Mouse (Mus musculus) spleen, adult 2 months (tissue): ENCODE measurements around the gene Slc38a6. TPM values are rescaled to one million over a fixed set of nuclear protein-coding genes. Genes with fewer than 3 reads are reported as not detected.

ENCODE experiments used
- DNase-seq, 2 experiments: peaks; one replicate each; pipeline versions ENCODE4 v3.0.0 to v3.0.0-alpha.2; 2012 to 2021; ENCODE audit warnings: low spot score in 2 of 2, low read depth in 1 of 2
- H3K27ac ChIP-seq: fragments of 200-500 bp; 2 replicates; pipeline ENCODE4 v1.5.1; 2012; ENCODE audit warnings: low read length, inconsistent platforms; ENCODE audit not compliant: insufficient read depth
- H3K27me3 ChIP-seq: fragments of 200-500 bp; 2 replicates; pipeline ENCODE4 v1.6.1; 2012; ENCODE audit warnings: mild to moderate bottlenecking, moderate library complexity, low read length, inconsistent platforms; ENCODE audit not compliant: control insufficient read depth, insufficient read depth
- H3K36me3 ChIP-seq: fragments of 200-500 bp; 2 replicates; pipeline ENCODE4 v1.6.1; 2012; ENCODE audit warnings: mild to moderate bottlenecking, low read length, inconsistent platforms; ENCODE audit not compliant: control insufficient read depth, insufficient read depth
- H3K4me1 ChIP-seq: fragments of 200-500 bp; 2 replicates; pipeline ENCODE4 v1.6.1; 2011; ENCODE audit warnings: inconsistent platforms; ENCODE audit not compliant: control insufficient read depth, insufficient read depth, insufficient read length
- H3K4me3 ChIP-seq: fragments of 200-500 bp; 2 replicates; pipeline ENCODE4 v1.5.1; 2011; ENCODE audit warnings: mild to moderate bottlenecking, inconsistent platforms; ENCODE audit not compliant: insufficient read depth, insufficient read length; ENCODE audit errors: extremely low read depth
- CTCF ChIP-seq: fragments of 200-500 bp; IDR thresholded peaks from 2 replicates; pipeline ENCODE4 v1.5.1; 2011; ENCODE audit warnings: mild to moderate bottlenecking, inconsistent platforms; ENCODE audit not compliant: insufficient read depth, insufficient read length, insufficient replicate concordance; ENCODE audit errors: extremely low read depth
- POLR2A ChIP-seq: fragments of 200-500 bp; IDR thresholded peaks from 2 replicates; pipeline ENCODE4 v1.6.1; 2011; ENCODE audit warnings: low read depth, low read length, inconsistent platforms
- WGBS: fragments of 180-500 bp; shearing (Covaris S2); methylation state at CpG from one replicate; pipeline ENCODE4 v1.1.7; 2018; 5-methylcytosine and 5-hydroxymethylcytosine counted together
- polyA plus RNA-seq: library from polyadenylated mRNA; depleted of rRNA; stranded (reverse); fragments of >200 nt; gene quantifications from 2 replicates; pipeline ENCODE4 v1.2.3, GENCODE M21; 2012

The Slc38a6 gene
- polyA plus RNA-seq, 1 experiment: 14.6 TPM

DNA sequence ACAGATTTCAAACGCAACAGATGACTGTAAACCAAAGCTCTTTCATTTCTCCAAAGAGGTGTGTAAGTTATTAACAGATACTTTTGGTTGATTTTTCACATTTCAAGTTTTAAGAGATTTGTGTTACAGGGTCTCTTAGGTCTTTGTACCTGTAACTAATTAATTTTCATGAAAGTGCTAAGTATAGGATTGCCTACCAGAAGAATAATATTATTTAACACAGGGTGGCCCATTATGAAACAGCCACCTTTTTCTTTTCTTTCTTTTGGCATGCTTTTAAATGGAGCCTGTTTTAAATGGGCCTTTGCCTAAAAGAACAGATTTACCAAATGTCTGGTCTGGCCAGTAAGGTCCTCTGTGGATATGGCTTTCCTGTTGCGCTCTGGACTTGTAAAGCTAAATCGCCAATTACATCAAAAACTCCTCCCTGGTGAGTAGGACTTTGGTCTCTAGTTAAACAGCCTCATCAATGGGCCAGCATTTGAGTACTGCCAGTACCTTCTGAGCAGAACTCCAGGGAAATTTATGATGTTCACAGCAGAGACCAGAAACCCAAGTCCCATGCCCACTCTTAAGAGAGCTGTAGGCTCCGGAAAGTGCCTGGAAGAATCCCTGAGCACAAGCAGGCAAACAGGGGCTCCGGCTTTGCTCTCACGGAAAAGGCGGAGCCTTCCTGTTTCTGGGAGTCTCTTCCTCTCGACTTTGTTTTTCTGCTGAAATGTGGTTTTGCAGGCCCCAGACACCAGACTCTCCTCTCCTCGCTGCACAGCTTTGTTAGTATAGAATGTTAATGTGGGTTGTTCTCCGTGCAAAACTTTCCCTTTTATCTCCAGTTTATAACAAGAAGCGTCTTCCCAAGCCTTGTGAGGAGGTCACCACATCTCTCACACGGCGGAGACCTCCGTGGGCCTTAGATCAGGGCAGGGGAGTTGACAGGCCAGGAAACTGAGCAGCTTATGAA, 55.4 kb downstream of the Slc38a6 start:
- H3K36me3 ChIP-seq: no peaks in the 10 kb centered on the region; the same call in 1 of the 2 replicates
- no peaks in the 10 kb centered on the region for H3K4me1 ChIP-seq
- no peaks in the 10 kb centered on the region for H3K27me3 ChIP-seq
- 28% methylated on average over 14 of the region's 14 CpGs for whole genome bisulfite sequencing
- no peak for TF ChIP-seq POLR2A
- TF ChIP-seq CTCF: no peak
- no peak for DNase-seq
- H3K27ac ChIP-seq: peak overlapping the region; percentile 34; the same call in 1 of the 2 replicates
- no peak overlapping the region for H3K4me3 ChIP-seq

GRCm38 (mm10) chr12:73344300-73344699, 57.7 kb downstream of the Slc38a6 start:
- no peak for DNase-seq
- Histone ChIP-seq H3K4me3 (no peak overlapping the region), H3K4me1 (no peaks in the 10 kb centered on the region), H3K27ac (no peak overlapping the region), H3K27me3 (no peaks in the 10 kb centered on the region), H3K36me3 (no peaks in the 10 kb centered on the region)
- WGBS: 98% methylated on average over 4 of the region's 4 CpGs
- no peak for TF ChIP-seq POLR2A
- TF ChIP-seq CTCF: no peak

DNA sequence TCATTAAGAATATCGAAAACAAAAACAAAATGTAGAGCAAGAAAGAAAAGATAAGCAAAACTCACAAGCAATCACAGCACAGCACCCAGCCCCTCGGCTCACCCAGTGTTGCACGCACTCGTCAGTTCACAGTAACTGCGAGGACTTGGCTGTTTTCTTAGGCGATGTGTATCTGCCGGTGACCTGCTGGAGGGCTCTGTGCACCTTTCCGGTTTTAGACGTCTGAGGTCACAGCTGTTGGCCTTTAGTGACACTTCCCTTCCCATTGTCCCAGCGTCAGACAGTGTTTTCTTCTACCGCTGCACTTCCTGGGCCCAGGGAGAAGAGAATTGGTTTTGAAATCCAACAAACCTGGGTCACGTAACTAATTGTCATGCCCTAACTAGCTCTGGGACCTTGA, 58.6 kb downstream of the Slc38a6 start:
- Histone ChIP-seq H3K4me1 (no peaks in the 10 kb centered on the region), H3K27me3 (no peaks in the 10 kb centered on the region), H3K4me3 (no peak overlapping the region), H3K27ac (no peak overlapping the region), H3K36me3 (no peaks in the 10 kb centered on the region)
- WGBS: 67% methylated on average over 12 of the region's 12 CpGs
- no peak for DNase-seq
- TF ChIP-seq POLR2A: no peak
- TF ChIP-seq CTCF: no peak

DNA sequence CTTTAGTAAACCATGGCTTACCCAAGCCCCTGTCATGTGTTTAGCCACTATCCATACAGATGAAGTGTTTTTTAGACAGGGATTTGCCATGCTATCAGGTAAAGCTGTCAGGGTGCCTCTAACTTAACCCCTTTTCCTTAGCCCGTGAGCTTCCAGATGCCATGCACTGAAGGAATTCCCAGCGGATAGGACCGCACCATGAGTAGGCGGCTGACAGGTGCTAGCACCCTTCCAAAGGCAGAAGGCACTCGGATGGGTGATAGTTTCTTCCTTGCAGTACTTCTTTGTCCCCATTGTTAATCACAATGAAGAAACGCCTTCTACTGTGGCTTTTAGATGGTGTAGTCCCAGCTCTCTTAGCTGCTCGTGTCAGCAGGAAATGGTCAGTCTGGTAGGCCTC, 60.6 kb downstream of the Slc38a6 start:
- no peak overlapping the region for H3K27ac ChIP-seq
- TF ChIP-seq POLR2A: no peak
- no peak for TF ChIP-seq CTCF
- H3K36me3 ChIP-seq: no peaks in the 10 kb centered on the region
- WGBS: 93% methylated on average over 7 of the region's 7 CpGs
- H3K4me3 ChIP-seq: no peak overlapping the region
- DNase-seq: no peak
- H3K27me3 ChIP-seq: no peaks in the 10 kb centered on the region
- H3K4me1 ChIP-seq: no peaks in the 10 kb centered on the region

GRCm38 (mm10) chr12:73350466-73350865, 63.9 kb downstream of the Slc38a6 start:
- 87% methylated on average over 7 of the region's 7 CpGs for WGBS
- TF ChIP-seq POLR2A (no peak), CTCF (no peak)
- Histone ChIP-seq H3K36me3 (no peaks in the 10 kb centered on the region), H3K4me3 (no peak overlapping the region), H3K27ac (no peak overlapping the region), H3K27me3 (no peaks in the 10 kb centered on the region), H3K4me1 (no peaks in the 10 kb centered on the region)
- DNase-seq: no peak

DNA sequence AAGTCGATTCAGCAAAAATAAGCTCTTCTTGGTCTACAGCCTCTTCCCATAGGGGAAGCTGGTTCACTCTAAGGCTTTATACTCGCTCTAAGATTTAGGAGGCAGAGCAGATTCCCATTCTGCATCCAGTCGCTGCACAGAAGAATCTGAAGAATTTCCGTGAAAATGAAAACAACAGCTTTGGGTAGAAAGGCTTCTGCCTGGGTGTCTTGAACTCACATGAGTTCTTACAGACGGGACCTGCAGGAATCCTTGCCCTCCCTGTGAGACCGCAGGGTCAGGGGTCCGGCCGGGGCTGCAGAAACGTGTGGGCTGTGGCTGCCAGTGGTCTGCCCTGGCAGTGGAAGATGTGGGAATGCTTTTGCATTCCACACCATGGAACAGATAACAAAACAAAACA, 64.4 kb downstream of the Slc38a6 start:
- no peak for DNase-seq
- no peaks in the 10 kb centered on the region for H3K4me1 ChIP-seq
- WGBS: 89% methylated on average over 9 of the region's 9 CpGs
- H3K36me3 ChIP-seq: no peaks in the 10 kb centered on the region
- H3K27ac ChIP-seq: no peak overlapping the region
- TF ChIP-seq POLR2A (no peak), CTCF (no peak)
- no peak overlapping the region for H3K4me3 ChIP-seq
- H3K27me3 ChIP-seq: no peaks in the 10 kb centered on the region

- 88% methylated on average over 14 of the region's 14 CpGs for WGBS
- Histone ChIP-seq H3K27me3 (no peaks in the 10 kb centered on the region), H3K4me3 (no peak overlapping the region), H3K36me3 (no peaks in the 10 kb centered on the region), H3K4me1 (no peaks in the 10 kb centered on the region), H3K27ac (no peak overlapping the region)
- TF ChIP-seq CTCF (no peak), POLR2A (no peak)
- DNase-seq: no peak
These were observed 65.2 kb downstream of the Slc38a6 start for GRCm38 (mm10) chr12:73351746-73352145.
